Mouse (Mus musculus) C2C12 (cell line): Measurements from ENCODE around the gene Gm20388.

Source experiments
- CEBPB ChIP-seq: IDR thresholded peaks from one replicate; pipeline ENCODE4 v1.6.1; 2011; ENCODE audit warnings: low read depth, mild to moderate bottlenecking, control low read depth, moderate library complexity
- CTCF ChIP-seq: IDR thresholded peaks from one replicate; pipeline ENCODE4 v1.5.1; 2011; ENCODE audit not compliant: control insufficient read depth, insufficient read depth, insufficient read length
- MYOG ChIP-seq: IDR thresholded peaks from one replicate; pipeline ENCODE4 v1.6.1; 2011; ENCODE audit not compliant: control insufficient read depth, insufficient read length; ENCODE audit errors: extremely low read depth
- USF1 ChIP-seq: IDR thresholded peaks from one replicate; pipeline ENCODE4 v1.6.1; 2011; ENCODE audit warnings: low read depth, mild to moderate bottlenecking, control low read depth, moderate library complexity

DNA sequence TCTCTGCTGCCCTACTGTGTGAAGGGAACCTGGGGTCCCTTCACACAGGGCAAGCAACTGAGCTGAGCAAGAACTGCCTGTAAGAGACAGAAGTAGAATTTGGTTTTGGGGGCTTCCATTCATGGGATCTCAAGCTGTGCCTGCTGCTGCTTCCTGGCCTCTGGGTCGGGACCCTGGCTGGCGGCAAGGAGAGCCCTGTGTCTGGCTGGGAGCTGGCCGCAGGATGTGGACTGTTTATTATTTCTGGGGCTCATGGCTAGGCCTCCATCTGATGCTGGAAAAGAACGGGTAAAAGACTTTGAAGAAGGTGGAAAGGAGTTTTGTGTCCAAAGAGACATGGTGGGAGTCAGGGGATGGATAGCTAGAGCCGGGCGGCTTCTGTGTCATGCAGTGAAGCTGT is 969.3 kb downstream of the Gm20388 start:
- TF ChIP-seq USF1: no peak
- TF ChIP-seq CEBPB: no peak
- TF ChIP-seq CTCF: no peak
- no peak for TF ChIP-seq MYOG
